Mouse (Mus musculus): ENCODE data around the gene Ier5l. TPM values are rescaled to one million over a fixed set of nuclear protein-coding genes. Genes with fewer than 3 reads are reported as not detected.

The Ier5l gene
- total and polyA plus RNA-seq, 3 experiments = 0.31 to 0.98 (median 0.51) TPM

GRCm38 (mm10) chr2:30487597-30487996, 13.6 kb upstream of the Ier5l start:
- no peaks in the 10 kb centered on the region for H3K9me3 ChIP-seq (replicated peaks; ENCODE audit: low read length)
- dilution Hi-C loops (cut with MboI; ENCODE audit: extremely low pct_ligation_motif_present, extremely low pct_unique_long_range_greater_than_20kb, low sequenced_read_pairs) = no loop called here
- in situ Hi-C loops (cut with MboI; ENCODE audit: low pct_ligation_motif_present, low pct_unique_long_range_greater_than_20kb, low sequenced_read_pairs) = no loop called here
- no peak overlapping the region for H3K4me2 ChIP-seq (ENCODE audit: insufficient read depth, low read depth, poor library complexity, severe bottlenecking)
- H3K4me3 ChIP-seq (replicated peaks in 1 of 3; ENCODE audit: low read depth in 2 of 3, low read length in 2 of 3, poor library complexity in 1 of 3) = no peak overlapping the region
- no peak overlapping the region for H3K9ac ChIP-seq (ENCODE audit: insufficient read depth, low read depth)
- H3K36me3 ChIP-seq (replicated peaks in 1 of 2; ENCODE audit: control insufficient read depth in 1 of 2, insufficient read depth in 1 of 2, low read length in 1 of 2) = no peaks in the 10 kb centered on the region
- H3K27ac ChIP-seq (ENCODE audit: insufficient read depth, low read depth) = no peak overlapping the region
- no peak for DNase-seq (ENCODE audit: extremely low read depth)
- H3K79me2 ChIP-seq (replicated peaks; ENCODE audit: control insufficient read depth, extremely low read depth, insufficient read depth, poor library complexity, severe bottlenecking) = no peaks in the 10 kb centered on the region
- peaks cover 19 to 29% of the 10 kb centered on the region in 2 experiments for H3K4me1 ChIP-seq (ENCODE audit: control insufficient read depth in 1 of 2, insufficient read depth in 2 of 2)
- peaks cover 13% of the 10 kb centered on the region for H3K27me3 ChIP-seq (replicated peaks)
- TF ChIP-seq NELFE (IDR thresholded peaks at IDR 0.05; ENCODE audit: low read depth, low read length) = no peak
- no peak for TF ChIP-seq MEF2A (IDR thresholded peaks at IDR 0.05; ENCODE audit: borderline replicate concordance, low read depth, low read length)
- no peak for TF ChIP-seq HCFC1 (IDR thresholded peaks at IDR 0.05; ENCODE audit: low read depth, low read length)
- no peak for TF ChIP-seq CHD2 (IDR thresholded peaks at IDR 0.05; ENCODE audit: low read length)
- no peak for TF ChIP-seq ZC3H11A (IDR thresholded peaks at IDR 0.05; ENCODE audit: low read depth, low read length)
- no peak for TF ChIP-seq NRF1 (IDR thresholded peaks at IDR 0.05; ENCODE audit: low read depth, low read length)
- no peak for TF ChIP-seq USF2 (conservative IDR thresholded peaks at IDR 0.05; ENCODE audit: low read depth, low read length)
- TF ChIP-seq JUN (IDR thresholded peaks at IDR 0.05; ENCODE audit: insufficient read depth, low read depth, low read length) = no peak
- no peak for TF ChIP-seq MXI1 (IDR thresholded peaks at IDR 0.05; ENCODE audit: low read depth, low read length)
- TF ChIP-seq RCOR1 (conservative IDR thresholded peaks at IDR 0.05; ENCODE audit: low read depth, low read length) = no peak
- TF ChIP-seq GABPA (IDR thresholded peaks at IDR 0.05; ENCODE audit: insufficient replicate concordance, low read depth, low read length) = no peak
- TF ChIP-seq E2F4 (IDR thresholded peaks at IDR 0.05; ENCODE audit: insufficient replicate concordance, low read depth, low read length) = no peak
- no peak for TF ChIP-seq TBP (conservative IDR thresholded peaks at IDR 0.05; ENCODE audit: low read depth, low read length)
- no peak for TF ChIP-seq ZMIZ1 (IDR thresholded peaks at IDR 0.05; ENCODE audit: low read depth, low read length)
- no peak for TF ChIP-seq ELF1 (IDR thresholded peaks at IDR 0.05; ENCODE audit: low read depth, low read length)
- TF ChIP-seq JUND (conservative IDR thresholded peaks at IDR 0.05; ENCODE audit: low read depth, low read length) = no peak
- TF ChIP-seq BHLHE40 (IDR thresholded peaks at IDR 0.05; ENCODE audit: low read depth, low read length) = no peak

GRCm38 (mm10) chr2:30478526-30478925, 4.5 kb upstream of the Ier5l start:
- peaks cover 6 to 9% of the 10 kb centered on the region in 2 experiments; a peak in 3 of 4 replicates for H3K4me1 ChIP-seq (ENCODE audit: control insufficient read depth in 1 of 2, insufficient read depth in 2 of 2)
- no peak overlapping the region for H3K4me3 ChIP-seq (replicated peaks in 1 of 3; ENCODE audit: low read depth in 2 of 3, low read length in 2 of 3, poor library complexity in 1 of 3)
- dilution Hi-C loops (cut with MboI; ENCODE audit: extremely low pct_ligation_motif_present, extremely low pct_unique_long_range_greater_than_20kb, low sequenced_read_pairs) = no loop called here
- H3K9ac ChIP-seq (ENCODE audit: insufficient read depth, low read depth) = no peak overlapping the region
- peaks cover 4% of the 10 kb centered on the region for H3K9me3 ChIP-seq (replicated peaks; ENCODE audit: low read length)
- no peaks in the 10 kb centered on the region for H3K79me2 ChIP-seq (replicated peaks; ENCODE audit: control insufficient read depth, extremely low read depth, insufficient read depth, poor library complexity, severe bottlenecking)
- in situ Hi-C loops (cut with MboI; ENCODE audit: low pct_ligation_motif_present, low pct_unique_long_range_greater_than_20kb, low sequenced_read_pairs) = no loop called here
- no peak for DNase-seq (ENCODE audit: extremely low read depth)
- no peak for TF ChIP-seq JUN (IDR thresholded peaks at IDR 0.05; ENCODE audit: insufficient read depth, low read depth, low read length)
- no peak for TF ChIP-seq JUND (conservative IDR thresholded peaks at IDR 0.05; ENCODE audit: low read depth, low read length)
- no peak for TF ChIP-seq CHD1 (IDR thresholded peaks at IDR 0.05; ENCODE audit: low read depth, low read length)
- TF ChIP-seq CHD2 (IDR thresholded peaks at IDR 0.05; ENCODE audit: low read length) = no peak
- TF ChIP-seq SMC3 (IDR thresholded peaks at IDR 0.05; ENCODE audit: low read depth, low read length) = no peak
- no peak for TF ChIP-seq ZKSCAN1 (IDR thresholded peaks at IDR 0.05; ENCODE audit: borderline replicate concordance, low read depth, low read length)
- TF ChIP-seq PAX5 (IDR thresholded peaks at IDR 0.05; ENCODE audit: low read length) = no peak
- TF ChIP-seq MAFK (IDR thresholded peaks at IDR 0.05; ENCODE audit: insufficient replicate concordance, low read length) = no peak
- TF ChIP-seq IRF4 (IDR thresholded peaks at IDR 0.05; ENCODE audit: low read depth, low read length) = no peak
- no peak for TF ChIP-seq USF1 (IDR thresholded peaks at IDR 0.05; ENCODE audit: low read depth, low read length)
- TF ChIP-seq CTCF (conservative IDR thresholded peaks at IDR 0.05 in 1 of 2, IDR thresholded peaks at IDR 0.05 in 1 of 2; ENCODE audit: low read depth in 2 of 2, low read length in 2 of 2) = no peak
- TF ChIP-seq POLR2AphosphoS2 (IDR thresholded peaks at IDR 0.05; ENCODE audit: low read depth, low read length) = no peak
- no peak for TF ChIP-seq HCFC1 (IDR thresholded peaks at IDR 0.05; ENCODE audit: low read depth, low read length)
- no peak for TF ChIP-seq RAD21 (IDR thresholded peaks at IDR 0.05; ENCODE audit: low read depth, low read length)
- no peak for TF ChIP-seq UBTF (IDR thresholded peaks at IDR 0.05; ENCODE audit: low read depth, low read length)
- TF ChIP-seq ZMIZ1 (IDR thresholded peaks at IDR 0.05; ENCODE audit: low read depth, low read length) = no peak
- no peaks in the 10 kb centered on the region for H3K36me3 ChIP-seq (replicated peaks in 1 of 2; ENCODE audit: control insufficient read depth in 1 of 2, insufficient read depth in 1 of 2, low read length in 1 of 2)
- no peak overlapping the region for H3K27ac ChIP-seq (ENCODE audit: insufficient read depth, low read depth)
- no peak overlapping the region for H3K4me2 ChIP-seq (ENCODE audit: insufficient read depth, low read depth, poor library complexity, severe bottlenecking)
- H3K27me3 ChIP-seq (replicated peaks) = peaks cover 78% of the 10 kb centered on the region
